Mouse (Mus musculus) adipocyte (in vitro differentiated cells): ENCODE data around the gene Tspan4.

ENCODE experiments used
- DNase-seq: peaks from one replicate; pipeline ENCODE4 v3.0.0-alpha.2; 2016; ENCODE audit warnings: low spot score

Gene Tspan4

DNA sequence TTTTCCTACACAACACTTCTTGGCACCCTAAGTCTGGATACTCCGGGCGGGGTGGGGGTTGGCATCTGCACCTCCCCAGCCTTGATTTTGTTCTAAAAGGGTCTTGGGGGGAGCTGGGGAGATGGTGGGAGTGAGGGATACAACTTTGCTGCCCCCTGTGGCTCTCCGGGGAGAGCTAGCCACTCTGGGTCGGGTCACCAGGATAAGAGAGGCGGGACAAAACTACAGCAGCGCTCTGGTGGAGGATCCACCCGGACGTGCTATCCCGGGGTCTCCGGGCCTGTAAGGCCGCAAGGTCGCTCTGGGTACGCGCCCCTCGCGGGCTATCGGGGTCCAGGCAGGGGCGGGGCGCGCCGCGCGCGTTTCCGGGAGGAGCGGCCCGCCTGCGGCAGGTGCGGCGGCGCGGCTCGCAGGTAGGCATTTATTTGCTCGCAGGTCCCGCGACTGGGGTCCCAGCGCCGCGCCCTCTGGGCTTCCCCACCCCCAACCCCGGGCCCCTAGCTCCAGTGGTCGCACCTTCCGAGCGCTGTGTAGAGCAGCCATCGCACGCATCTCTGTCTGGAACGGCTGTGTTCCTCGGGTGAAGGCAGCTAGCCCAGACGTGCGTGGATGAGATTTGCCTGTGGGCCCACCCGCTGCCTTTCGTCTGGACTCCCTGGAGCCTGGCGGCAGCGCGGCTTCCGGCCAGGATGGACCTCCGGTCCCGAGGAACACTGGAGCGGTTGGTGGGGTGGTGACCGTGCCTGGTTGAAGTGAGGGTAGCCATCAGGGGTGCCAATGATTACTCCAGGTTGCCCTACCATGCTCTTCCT, 13.3 kb upstream of the Tspan4 start:
- peak; percentile 51 for DNase-seq

DNA sequence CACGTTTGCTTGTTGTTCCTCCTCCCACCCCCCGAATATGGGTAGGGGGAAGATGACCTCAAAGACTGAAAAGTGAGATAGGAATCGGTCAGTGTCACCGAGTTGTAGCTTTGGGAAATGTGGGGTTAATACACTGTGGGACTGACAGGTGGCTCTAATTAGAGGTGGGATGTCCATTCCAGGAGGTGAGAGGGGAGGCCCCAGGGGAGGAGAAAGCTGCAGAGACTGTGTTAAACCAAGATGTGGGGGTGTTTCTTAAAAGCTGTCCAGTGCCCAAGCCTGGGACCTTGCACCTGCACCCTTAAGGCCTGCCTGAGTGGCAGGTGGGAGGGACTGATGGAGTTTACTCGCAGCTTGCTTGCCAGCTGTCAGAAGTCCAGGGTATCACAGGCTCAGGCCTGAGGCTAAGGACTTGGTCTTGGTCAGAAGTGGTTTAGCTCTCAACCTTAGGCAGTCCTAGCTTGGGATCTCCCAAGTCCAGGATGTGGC, 12.7 kb upstream of the Tspan4 start:
- peak; percentile 78 for DNase-seq

DNA sequence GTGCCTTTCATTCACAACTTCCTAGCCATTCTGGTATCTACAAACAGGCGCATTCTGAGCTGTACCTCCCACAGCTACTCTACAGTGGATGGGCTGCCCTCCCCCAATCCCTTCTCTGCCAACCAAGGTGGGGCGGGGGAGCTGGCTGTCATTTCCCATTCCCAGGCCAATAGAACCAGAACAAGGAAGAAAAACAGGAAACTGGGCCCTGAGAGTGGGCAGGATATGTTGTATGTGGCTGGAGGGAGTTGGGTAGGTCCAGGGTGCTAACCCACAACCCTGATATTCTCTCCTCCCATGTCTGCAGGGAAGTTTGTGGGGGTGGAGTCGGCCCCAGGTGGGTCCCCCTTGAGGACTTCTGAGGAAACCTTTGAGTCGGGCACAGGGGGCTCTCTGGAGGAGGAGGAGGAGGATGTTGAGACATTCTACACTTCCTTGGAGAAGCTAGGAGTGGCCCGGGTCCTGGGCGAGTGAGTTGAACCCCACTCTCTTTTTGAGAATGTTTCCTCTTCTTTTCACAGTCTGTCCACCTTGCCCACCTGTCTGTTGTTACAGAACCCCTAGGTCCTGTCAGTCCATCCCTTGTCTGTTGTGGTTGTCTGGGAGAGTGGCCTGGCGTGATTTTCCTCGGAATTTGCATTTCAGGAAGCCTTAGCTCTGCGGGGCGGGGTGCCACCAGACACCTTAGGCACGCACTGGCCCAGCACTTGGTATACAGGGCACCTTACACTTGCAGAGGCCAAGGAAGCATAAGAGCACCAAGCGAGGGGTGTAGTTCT, 11.0 kb upstream of the Tspan4 start:
- no peak for DNase-seq

DNA sequence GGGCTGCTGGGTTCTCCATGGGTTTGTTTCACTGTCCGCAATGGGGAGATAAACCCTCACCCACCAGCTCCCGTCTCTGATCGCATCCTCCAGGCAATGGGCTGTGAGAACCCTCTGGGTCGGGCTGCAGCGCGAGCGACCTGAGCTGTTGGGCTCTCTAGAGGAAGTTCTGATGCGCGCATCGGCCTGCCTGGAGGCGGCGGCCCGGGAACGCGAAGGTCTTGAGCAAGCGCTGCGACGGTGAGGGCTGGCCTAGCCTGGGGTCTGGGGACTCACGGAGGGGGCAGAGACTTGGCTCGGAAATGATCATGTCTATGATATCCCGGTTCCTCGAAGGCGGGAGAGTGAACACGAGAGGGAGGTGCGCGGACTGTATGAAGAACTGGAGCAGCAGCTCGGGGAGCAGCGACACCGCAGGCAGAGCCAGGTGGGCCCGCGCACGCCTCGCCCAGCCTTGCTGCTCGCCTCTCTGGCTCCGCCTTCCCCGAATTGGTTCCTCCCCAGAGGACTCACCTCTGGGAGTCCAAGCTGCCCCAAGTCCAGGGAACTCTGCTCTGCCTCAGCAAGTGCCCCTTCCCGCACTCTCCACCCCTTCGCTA, 10.3 kb upstream of the Tspan4 start:
- no peak for DNase-seq

DNA sequence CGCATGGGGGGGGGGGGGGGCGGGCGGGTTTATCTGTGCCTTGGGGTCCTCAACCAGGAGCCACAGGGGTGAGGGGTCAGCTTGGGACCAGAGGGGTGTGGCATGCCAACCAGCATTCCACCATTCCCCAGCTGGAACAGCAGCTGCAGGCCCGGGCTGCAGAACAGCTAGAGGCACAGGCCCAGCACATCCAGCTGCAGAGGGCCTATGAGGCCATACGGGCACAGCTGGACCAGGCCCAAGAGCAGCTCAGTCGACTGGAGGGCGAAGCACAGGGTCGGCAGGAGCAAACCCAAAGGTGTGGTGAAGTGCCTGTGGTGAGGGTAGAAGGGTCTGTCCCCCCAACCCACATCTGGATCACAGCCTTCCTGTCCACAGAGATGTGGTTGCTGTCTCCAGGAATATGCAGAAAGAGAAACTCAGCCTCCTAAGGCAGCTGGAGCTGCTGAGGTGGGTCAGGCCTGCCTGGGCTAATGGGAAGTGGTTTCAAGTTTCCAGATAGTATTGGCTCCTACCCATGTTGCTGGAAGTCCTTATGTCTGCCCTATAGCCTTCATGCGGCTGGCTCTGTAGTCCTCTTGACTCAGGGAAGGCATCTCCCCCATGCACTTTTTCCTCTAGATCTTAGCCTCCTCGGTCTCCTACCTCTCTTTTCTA, 9.5 kb upstream of the Tspan4 start:
- peak; percentile 56 for DNase-seq

DNA sequence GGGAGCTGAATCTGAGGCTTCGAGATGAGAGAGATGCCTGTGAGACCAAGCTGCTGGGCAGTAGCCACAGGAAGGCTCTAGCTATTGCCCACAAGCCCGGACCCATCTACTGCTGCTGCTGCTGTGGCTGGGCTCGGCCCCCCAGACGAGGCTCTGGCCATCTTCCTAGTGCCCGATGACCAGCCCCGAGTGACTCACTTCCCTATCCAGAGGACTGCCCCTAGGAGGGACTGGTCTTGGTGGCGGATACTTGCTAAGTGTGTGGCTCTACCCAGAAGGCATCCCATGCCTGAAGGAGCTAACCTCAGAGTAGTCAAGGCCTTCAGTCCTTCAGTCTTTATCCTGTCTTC, 9.0 kb upstream of the Tspan4 start:
- peak; percentile 63 for DNase-seq

DNA sequence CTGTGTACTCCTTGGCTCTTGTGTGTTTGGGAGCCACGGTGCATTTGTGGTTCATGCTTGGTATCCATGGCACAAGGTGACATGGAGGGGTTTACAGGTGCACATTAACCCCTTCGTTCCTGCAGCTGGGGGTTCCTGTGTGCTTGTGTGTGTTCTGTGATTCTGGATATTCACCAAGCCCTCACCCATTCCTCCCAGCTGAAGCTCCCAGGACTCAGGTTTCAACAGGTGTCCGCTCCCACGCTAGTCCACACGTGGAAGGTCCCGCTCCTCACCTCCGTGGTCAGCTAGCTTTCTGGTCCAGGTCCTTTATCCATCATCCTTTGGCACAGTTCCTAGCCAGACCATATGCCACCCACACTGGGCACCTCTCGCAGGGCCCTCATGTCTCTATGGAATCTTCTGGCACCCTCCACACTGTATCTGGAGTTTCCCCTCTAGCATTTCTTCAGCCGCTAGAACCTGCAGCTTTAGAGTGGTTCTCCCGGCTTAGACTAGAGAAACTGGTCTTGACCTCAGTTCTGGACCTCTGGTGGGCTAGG, 8.4 kb upstream of the Tspan4 start:
- DNase-seq = no peak

DNA sequence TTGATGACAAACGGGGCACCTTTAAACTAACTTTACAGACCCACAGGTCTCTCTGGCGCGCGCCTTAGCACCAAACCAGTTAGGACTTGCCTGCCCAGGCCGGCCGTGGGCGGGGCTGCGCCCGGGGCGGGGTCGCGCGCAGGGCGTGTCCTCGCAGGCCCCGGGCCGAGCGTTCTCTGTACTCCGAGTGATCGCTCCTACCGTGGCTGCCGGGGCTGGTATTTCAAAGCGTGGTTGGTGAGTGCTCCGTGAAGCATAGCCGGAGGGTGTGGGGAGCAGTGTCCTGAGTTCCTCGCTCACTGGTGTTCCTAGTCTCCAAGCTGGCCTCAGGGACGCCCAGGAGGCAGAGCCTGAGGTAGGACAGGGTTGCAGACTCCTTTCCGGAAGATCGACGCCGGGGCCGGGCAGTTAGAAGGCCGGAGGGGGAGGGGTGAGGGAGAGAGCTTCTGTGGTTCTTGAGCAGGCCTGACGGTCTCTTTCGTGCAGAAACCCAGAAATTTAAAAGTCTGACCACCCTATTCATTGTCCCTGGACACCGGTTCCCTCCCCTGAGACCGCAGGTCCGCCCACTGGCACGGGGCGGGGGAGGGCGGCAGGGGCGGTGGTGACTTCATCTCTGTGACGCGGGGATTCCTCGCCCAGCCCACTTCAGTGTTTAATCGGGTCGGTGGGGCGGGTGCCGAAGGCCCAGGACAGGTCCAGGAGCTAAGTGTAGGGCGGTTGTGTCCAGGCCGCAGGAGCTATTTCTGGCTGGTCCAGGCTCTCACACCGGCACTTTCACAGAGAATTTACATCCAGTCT, 7.6 kb upstream of the Tspan4 start, which contains the start of gene Cd151:
Gene Cd151, plus strand, starts transcription at position 163 of the 801 bp plus-strand sequence.
- peak; percentile 86 for DNase-seq

DNA sequence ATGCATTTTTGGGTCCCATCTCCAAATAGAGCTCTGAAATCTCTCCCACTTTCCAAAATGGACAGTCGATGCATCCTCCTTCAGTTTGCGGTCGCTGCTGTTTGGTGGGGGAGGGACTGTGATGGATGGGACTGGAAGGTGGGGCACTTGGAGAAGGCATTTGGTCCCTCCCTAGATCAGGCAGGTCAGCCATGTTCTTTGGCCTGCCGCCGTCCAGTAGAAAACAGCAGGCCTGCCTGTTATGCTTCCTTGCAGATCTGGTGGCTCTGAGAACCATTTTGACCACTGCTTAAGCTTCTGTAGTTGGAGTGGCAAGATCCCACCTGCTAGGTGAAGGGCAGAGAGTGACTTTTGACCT, 6.9 kb upstream of the Tspan4 start:
- DNase-seq = peak; percentile 63

DNA sequence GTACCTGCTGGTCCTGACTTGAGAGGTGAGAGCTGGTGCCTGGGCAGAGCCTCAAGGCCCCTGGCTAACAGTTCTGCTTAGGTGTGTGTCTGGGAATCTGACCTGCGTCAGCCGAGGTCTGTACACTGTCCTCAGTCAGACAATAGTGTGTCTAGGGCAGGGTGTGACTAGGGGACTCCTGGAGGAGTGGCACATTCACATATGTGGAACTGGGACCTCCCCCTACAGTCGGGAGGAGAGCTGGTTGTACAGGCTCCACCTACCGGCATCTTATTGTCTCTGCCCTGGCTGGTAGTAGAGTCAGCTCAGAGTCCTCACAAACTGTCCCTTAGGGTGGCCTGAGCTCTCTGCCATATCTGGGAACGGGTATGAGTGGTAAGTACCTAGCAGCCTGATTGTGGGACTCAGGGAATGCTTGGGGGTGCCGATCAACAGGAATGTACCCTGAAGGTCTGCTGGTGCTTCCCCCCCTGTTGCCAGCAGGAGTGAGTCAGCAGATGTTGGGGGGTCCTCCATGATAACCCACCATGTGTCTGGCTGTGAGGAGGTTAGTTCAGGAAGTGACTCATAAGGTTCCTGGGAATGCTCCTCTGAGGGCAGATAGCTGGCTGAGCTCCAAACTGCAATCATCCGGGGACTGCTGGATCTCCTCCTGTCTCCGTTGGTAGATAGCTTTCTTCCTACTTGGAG, 6.4 kb upstream of the Tspan4 start:
- DNase-seq = peak; percentile 85

DNA sequence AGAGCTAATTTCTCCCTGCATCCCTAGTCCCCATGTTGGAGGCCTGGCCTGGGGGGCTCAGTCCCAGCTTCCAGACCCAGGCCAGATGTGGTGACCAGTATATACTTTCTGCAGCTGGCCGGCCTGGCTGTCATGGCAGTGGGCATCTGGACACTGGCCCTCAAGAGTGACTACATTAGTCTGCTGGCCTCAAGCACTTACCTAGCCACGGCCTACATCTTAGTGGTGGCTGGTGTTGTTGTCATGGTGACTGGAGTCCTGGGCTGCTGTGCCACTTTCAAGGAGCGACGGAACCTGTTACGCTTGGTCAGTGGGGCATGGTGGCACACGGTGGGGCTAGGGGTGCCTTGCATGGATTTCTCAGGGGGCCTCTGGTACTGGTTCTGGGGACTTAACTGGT, 5.7 kb upstream of the Tspan4 start:
- no peak for DNase-seq

DNA sequence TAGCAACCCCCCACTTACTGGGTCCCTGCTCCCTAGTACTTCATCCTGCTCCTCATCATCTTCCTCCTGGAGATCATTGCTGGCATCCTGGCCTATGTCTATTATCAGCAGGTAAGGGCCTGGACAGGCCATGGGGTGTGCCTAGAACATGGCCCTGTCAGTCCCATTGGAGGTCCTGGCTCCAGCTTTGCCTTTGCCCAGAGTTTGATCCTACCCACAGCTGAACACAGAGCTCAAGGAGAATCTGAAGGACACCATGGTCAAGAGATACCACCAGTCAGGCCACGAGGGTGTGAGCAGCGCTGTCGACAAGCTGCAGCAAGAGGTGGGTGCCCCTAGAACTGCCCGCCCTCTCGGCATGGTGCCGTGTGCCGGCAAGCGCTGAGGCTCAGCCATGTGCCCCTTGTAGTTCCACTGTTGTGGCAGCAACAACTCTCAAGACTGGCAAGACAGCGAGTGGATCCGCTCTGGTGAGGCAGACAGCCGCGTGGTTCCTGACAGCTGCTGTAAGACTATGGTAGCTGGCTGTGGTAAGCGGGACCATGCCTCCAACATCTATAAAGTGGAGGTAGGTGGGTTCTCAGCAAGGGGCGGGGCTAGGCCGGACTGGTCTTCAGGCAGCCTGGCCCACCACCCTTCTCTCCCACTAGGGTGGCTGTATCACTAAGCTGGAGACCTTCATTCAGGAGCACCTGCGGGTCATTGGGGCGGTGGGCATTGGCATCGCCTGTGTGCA, 5.0 kb upstream of the Tspan4 start:
- DNase-seq = no peak

DNA sequence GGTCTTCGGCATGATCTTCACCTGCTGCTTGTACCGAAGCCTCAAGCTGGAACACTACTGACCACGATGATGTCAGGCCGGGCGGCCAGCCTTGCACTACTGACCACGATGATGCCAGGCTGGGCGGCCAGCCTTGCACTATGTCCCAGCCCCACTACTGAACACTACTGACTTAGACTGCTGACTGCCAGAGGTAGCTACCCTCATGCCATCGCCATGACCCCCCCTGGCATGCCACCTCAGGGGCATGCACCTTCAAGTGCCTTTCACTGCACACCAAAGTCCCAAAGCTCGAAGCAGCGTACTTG, 4.4 kb upstream of the Tspan4 start:
- no peak for DNase-seq

DNA sequence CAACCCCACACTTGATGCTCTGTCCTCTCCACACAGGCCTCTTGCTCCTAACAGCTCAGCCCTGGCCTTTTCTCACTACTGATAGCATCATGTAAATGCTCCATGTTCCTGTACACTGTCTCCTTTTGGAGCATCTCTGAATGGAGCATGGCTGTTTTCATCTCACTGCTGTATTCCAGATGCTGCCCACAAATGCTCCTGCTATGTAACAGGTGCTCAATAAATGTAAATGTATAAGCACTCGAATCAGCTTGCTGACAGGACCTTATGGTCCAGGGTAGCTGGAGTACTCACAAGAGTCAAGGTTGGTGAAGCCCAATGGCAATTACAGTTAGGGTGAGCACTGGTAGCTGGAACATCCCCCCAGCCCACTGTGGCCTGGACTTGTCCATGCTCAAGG, 3.8 kb upstream of the Tspan4 start:
- no peak for DNase-seq

DNA sequence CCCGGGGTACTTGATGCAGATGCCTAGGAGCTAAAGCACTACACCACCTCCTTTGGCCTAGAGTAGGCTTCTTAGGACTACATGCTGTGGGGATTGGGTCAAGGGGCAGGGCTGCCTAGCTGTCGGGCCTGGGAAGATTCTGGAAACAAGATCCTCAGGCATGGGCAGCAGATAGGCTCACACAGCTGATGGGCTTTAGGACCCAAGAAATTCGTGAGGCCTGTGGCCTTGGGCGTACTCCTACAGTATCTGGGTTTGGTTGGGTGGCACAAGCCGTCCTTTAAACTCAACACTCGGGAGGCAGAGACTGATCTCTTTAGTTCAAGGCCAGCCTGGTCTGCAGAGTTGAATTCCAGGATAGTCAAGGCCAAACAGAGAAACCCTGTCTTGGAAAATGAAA, 2.8 kb upstream of the Tspan4 start:
- DNase-seq = peak; percentile 77

DNA sequence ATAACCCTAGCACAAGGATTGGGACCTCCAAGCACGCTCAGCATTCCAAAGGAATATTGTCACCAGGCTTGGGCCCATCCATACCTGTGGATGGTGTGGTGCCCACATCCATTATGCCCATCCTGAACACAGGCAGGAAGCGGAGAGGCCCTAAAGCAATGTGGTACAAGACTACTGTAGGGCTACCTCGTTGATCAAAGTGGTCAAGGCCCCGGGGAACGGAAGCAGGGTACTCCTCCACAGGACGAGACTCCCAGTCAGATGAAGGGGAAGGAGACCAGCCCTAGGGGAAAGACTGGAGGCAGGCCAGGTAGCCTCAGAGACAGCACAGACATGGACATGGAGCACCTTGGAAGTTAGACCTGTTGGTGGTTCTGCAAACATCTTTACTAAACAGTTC, 2.3 kb upstream of the Tspan4 start:
- DNase-seq = no peak

DNA sequence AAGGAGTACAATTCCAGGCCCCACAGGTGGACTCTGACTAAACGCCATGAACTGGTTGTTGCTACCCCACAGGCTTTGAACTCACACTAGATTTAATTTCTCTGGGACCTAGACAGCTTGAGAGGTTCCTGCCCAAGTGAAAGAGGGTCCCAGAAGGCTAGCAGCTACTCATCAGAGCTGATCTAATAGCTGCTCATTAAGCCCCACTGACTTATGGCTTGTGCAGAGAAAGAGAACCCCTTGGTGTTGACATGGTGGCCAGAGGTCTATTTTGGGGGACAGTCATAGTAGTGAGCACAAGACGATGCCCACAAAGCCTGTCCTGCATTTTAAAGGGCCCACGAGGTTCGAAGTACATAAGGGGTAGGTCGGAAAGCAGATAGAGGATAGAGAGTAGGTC, 880 bp upstream of the Tspan4 start:
- no peak for DNase-seq

DNA sequence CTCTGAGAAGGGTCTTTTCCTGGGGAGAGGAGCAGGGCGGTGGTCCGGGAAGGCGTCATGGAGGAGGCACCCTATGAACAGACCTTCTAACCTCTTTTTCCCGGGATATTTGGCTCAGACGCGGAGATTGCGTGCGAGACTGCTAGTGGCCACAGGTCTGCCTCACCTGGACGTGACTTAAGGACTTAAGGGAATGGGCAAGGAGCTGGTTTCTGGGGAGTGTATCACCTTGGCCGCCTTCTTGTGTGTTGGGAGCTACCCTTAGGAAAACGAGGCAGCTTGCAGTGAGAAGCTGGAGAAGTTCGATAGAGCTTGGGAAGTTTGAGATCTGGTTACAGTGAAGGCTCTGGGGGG, 742 bp downstream of the Tspan4 start:
- DNase-seq = peak; percentile 33

DNA sequence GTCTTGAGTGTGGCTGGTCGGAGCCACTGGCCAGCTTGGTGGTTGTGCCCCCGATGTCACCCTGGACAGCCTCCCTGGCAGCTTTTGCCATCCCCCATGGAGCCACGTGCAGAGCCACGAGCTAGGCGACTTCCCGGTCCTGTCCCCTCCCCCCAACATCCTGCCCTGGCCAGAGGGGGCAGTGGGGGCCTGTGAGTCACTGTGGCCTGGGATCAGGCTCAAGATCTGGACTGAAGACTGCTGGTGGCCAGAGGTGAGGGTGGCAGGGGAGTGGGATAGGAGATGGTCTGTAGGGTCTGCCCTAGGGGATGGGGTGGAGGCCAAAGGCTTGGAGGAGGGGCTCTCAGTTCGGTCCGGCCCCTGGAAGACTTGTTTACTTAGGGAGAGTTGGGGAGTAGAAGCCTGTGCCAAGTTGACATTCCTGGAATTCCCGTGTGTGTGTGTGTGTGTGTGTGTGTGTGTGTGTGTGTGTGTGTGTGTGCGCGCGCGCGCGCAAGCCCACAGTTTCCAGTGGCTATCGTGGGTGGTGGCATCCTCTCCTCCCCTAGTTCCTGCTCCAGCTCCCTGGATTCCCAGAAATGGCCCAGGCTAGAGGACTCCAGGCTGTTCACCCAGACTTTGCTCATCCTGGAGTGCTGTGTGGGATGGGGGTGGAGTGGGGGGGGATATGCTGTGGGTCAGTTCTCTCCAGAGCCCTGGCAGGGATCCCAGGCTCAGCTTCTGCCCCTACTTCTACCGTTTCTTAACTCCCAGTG, 1.4 kb downstream of the Tspan4 start:
- DNase-seq = peak; percentile 83

DNA sequence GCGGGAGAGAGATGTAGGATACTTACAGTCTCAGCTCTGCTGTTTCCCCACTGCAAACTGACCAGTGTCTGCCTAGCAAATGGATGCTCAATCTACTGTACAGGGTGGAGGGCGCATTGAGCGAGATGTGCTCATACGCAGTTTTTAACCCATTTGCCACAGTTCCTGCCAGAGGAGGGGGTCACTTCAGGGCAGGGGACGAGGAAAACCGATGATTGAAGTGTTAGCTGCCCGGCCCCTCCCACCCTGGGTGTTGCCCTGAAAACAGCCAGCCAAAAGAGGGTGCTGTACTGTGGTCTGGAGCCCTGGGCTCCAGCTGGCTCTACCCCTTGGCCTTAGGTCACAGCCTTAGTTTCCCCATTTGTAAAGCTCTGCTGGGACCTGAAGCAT, 1.9 kb downstream of the Tspan4 start:
- DNase-seq = no peak
